Mouse (Mus musculus) regulatory T cell (primary cell): ENCODE results near the gene Chmp2b.

Experiments used
- in situ Hi-C: fragments of 300-600 bp; cut with MboI, MseI; formaldehyde crosslinking; loops from one replicate; pipeline ENCODE4 v1.15.1; 2025; ENCODE audit warnings: high pct_unique_total_duplicates

Gene Chmp2b

GRCm38 (mm10) chr16:65529589-65529988 lies 32.9 kb downstream of the Chmp2b start:
- in situ Hi-C loops, result no loop called here

GRCm38 (mm10) chr16:65526695-65527094 lies 35.8 kb downstream of the Chmp2b start:
- in situ Hi-C loops, result no loop called here

GRCm38 (mm10) chr16:65526004-65526403 lies 36.5 kb downstream of the Chmp2b start:
- in situ Hi-C loops, result no loop called here

DNA sequence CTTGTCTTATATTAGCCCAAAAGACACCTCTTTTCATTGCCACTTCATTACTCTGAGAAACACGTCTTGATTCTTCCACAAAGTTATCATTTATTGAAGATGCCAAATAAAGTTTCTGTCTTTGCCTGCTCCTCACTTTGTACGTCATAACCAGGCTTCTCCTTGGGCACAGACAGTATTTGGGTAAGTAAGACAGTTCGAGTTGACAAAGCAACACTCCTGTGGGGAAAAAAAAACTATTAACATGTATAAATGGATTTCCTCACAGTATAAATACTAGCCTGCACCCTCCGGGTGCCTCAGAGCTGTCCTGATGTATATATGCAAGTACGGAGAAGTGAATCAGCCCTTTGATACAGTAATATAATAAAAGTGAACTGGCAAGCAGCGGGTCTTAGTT lies 42.3 kb downstream of the Chmp2b start, which contains the start of gene Pou1f1:
Gene Pou1f1, plus strand, starts transcription at position 301 of the 400 bp plus-strand sequence.
- in situ Hi-C loops, result no loop called here

DNA sequence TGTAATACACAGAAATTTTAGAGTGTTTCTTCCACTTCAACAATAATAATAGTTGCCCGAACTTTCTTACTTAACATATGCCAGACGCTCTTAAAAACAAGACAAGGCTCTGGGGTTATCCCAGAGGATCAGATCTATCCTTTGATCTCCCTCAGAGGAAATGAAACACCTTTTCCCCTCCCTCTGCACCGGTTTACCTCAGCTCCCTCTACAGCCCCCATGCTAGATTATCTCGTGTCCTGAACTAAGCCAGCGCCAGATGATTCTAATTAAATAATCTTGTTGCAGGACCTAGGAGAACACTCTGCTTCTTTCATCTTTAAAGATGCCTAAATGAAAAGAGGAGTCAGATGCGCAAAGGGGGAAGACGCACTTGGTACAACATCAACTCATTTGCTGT lies 48.3 kb downstream of the Chmp2b start:
- in situ Hi-C loops, result no loop called here

GRCm38 (mm10) chr16:65497049-65497448 lies 65.5 kb downstream of the Chmp2b start:
- in situ Hi-C loops, result no loop called here

- in situ Hi-C loops, result no loop called here
Measured at GRCm38 (mm10) chr16:65496030-65496429, 66.5 kb downstream of the Chmp2b start.
